Mouse (Mus musculus) myocyte (in vitro differentiated cells): Measurements from ENCODE around the gene Btbd6.
A peak's percentile ranks its signal among the peaks of the same experiment; 100 is the strongest.

Experiments
- E2F4 ChIP-seq: IDR thresholded peaks from one replicate; pipeline ENCODE4 v1.6.1; 2011; ENCODE audit warnings: mild to moderate bottlenecking, control low read depth, moderate library complexity; ENCODE audit not compliant: insufficient read depth
- POLR2A ChIP-seq: IDR thresholded peaks from one replicate; pipeline ENCODE4 v1.6.1; 2011; ENCODE audit warnings: low read depth, mild to moderate bottlenecking, control low read depth, moderate library complexity; ENCODE audit not compliant: insufficient read length
- USF1 ChIP-seq: IDR thresholded peaks from one replicate; pipeline ENCODE4 v1.6.1; 2011; ENCODE audit warnings: low read depth, mild to moderate bottlenecking, control low read depth, moderate library complexity

DNA sequence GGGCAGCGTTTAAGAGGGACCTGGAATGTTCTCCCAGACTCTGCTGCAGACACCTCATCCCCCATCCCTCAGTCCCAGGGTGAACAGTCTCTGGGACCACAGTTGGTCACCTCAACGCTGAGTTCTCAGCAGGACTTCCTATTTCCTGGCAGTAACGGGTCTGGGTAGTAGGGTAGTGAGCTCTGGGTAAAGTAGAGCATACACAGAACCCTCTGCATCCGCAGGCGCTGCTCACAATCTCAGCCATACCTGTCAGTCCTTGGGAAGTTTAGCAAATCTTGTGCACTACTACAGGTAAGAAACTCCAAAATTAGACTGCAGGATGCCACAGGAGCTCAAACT is 24.8 kb downstream of the Btbd6 start:
- TF ChIP-seq E2F4: no peak
- TF ChIP-seq POLR2A: peak; percentile 55
- no peak for TF ChIP-seq USF1
